Mouse (Mus musculus): ENCODE data around the gene Ypel4.

DNA sequence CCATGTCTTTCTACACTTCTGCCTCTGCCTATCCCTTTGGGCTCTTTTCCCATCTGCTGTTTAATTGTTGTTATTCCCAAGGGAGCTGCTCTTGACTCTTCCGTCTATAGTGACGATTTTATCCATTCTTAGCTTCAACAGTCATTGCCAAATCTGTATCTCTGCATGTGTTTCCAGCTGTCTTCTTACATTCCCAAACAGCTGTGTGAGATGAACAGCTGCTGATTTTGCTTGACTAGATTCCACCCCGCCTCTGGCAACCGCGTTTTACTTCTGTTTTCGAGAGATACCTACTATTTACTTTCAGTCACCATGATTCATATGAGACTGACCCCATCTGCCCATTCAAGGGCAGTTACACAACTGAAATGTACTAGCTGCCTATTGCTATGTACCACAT lies 16.3 kb downstream of the Ypel4 start:
- no peak for TF ChIP-seq FLI1 (IDR thresholded peaks at IDR 0.05; ENCODE audit: low read length)
- no peak for TF ChIP-seq GATA1 (IDR thresholded peaks at IDR 0.05; ENCODE audit: borderline replicate concordance, low read length)
